Mouse (Mus musculus) mouse embryonic stem cell (cell line): ENCODE data around the gene Crygc.

Experiments
- in situ Hi-C, 2 experiments: fragments of 300-500 bp; cut with MboI; formaldehyde crosslinking; loops; 1 replicate in 1 of 2; 3 replicates in 1 of 2; pipeline ENCODE4 v1.14.3; 2019 to 2020; ENCODE audit warnings: low sequenced_read_pairs in 2 of 2, low pct_unique_long_range_greater_than_20kb in 1 of 2, mixed read lengths in 1 of 2; ENCODE audit not compliant: unreplicated experiment in 1 of 2

Crygc gene

DNA sequence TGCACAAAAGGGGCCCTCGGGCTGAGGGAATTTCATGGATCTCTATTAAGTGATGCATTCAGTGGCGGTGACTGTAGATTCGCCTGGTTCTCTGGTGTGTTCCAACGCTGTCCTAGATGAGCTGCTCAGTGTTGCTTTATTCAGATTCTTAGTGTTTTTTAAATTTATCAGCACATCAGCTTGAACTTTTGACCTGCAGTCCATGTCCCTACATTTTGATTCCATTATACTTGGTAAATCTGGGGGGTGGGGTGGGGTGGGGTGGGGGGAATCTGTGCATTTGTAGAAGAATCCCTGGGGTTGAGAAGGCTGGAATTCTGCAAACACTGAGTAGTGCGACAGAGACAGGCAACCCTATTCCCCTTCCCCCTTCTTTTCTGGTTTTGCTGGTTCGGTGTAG lies at the start of gene Crygc:
Gene Crygc (minus strand): TSS at position 101 of the 400 bp plus-strand sequence.
- in situ Hi-C loops: no loop called here

DNA sequence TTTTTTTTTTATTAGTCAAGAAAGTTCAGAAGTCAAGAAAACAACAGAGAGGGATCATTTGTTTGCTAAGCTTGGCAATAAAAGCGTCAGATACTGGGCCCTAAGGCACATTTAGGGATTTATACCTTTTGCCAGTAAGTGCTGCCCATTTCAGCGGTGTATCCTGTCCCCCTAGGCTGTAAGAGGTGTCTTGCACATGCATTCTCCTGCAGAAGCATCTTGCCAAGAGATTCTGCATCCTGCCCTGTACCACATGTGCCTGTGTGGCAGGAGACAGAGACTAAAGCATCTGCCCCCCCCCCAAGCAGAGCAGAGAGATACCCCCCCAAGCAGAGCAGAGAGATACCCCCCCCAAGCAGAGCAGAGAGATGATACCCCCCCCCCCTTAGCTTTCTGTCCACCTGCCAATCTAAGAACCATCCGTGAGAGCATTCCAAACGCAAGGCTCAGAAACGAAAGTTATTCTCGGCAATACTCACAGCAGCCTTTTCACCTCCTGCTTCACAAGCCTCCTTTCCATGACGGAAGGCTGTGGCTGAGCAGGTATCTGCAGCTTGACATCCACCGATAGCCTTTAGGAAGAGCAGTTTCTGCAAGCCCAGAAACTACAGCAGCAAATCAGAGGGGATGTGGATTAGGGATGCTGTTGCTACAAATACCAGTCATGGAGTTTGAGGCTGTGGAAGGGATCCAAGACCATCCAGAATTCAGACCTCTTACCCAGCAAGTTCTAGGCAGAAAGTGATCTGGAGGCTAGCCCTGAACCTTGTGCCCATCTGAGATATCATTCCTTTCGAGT lies 49.3 kb upstream of the Crygc start, which contains the start of gene D630023F18Rik:
Gene D630023F18Rik (minus strand): TSS at position 641 of the 799 bp plus-strand sequence.
- in situ Hi-C loops: no loop called here

DNA sequence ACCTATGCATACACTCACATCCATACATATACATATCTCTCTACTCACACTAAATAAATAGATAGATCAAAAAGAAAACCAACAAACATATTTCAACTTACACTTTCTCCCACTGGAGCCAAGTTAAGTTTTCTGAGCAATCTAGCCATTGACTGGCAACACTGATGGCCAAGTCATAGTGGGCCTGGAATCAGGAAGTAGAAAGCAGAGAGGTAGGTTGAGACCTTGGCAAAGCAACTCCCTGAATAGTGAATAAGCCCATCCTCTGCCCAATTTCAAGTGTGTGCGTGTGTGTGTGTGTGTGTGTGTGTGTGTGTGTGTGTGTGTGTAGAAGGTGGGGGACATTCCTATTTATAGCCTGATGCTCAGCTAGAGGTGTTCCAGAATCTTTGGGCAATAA lies 45.9 kb upstream of the Crygc start, which contains the start of gene Gm28845:
Gene Gm28845 (minus strand): TSS at position 121 of the 400 bp plus-strand sequence.
- in situ Hi-C loops: no loop called here

DNA sequence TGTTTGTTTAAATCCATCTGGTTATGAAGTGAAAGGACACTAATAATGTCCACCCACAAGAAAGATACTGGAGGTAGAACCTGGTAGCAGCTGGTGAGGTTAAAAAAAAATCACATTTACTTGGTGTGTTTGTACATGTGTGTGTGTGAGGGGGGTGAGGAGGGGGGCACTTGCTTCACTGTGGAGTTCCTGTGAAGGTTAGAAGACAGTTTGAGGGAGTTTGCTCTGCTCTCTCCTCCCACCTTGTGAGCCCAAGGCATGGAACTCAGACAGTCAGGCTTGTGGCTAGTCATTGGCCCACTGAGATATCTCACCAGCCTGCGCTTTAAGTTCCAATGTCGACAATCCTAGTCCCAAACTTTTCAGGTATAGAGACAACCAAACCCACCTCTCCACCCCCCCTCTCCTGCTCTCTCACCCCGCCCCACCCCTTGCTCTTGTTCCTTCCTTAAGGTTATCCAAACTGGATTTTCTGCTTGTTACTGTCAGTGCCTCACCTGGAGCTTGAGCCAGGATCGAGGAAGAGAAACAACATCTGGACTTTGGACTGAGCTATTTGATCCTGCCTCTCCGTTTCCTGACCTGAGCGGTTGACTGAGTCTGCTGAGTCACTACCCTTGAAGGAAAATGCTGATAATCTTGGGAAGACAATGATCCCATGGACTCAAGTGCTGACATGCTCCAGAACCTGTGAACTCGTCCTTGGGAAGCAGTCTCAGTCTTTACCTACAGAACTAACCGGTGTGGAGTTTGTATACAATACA lies 44.8 kb upstream of the Crygc start:
- in situ Hi-C loops: no loop called here

DNA sequence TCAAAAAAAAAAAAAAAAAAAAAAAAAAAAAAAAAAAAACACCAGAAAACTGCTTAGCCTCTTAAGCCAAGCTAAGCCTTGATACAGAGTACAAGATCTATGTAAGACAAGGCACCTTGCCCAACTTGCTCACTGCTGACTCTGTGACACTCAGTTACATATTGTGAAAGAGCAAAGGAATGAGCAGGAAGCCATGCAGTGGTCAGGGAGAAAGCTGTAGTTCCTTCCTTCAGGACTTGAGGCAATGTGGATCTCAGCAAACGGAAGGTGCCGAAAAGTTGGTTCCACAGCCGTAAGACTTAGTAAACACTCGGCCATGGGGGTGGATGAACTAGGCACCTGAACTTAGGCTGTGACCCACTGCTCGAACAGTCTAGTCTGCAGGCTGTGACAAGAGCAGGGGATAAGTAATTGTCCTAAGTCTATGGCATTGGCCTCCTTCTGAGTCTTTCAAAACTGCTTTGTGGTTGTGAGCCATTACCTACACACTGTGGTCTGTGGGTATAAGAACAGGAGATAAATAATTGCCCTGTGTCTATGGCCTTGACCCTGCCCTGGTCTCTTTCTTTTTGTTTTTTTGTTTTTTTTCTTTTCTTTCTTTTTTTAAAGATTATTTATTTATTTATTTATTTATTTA lies 40.2 kb upstream of the Crygc start:
- in situ Hi-C loops: loop anchor here (5.0 kb wide), 1 partner anchor 64 kb away; no protein-coding TSS in a partner anchor

DNA sequence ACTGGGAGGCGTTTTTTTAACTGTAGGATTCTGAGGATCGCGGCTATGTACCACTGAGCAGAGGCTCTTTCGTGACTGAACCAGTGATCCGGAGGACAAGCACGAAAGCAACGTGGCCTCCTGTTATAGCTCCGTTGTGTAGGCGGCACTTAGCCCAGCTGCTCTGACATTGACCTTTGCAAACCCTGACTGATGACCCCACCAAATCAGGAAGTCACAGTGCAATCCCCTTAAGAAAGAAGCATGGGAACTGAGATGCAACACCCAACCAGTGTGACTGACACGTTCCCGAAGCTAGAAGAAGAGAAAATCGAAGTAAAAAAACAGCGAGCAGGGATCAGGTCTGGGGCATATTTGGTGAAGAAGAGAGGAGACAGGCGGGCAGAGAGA lies 39.3 kb upstream of the Crygc start:
- in situ Hi-C loops: loop anchor here (5.0 kb wide), 1 partner anchor 64 kb away; no protein-coding TSS in a partner anchor

DNA sequence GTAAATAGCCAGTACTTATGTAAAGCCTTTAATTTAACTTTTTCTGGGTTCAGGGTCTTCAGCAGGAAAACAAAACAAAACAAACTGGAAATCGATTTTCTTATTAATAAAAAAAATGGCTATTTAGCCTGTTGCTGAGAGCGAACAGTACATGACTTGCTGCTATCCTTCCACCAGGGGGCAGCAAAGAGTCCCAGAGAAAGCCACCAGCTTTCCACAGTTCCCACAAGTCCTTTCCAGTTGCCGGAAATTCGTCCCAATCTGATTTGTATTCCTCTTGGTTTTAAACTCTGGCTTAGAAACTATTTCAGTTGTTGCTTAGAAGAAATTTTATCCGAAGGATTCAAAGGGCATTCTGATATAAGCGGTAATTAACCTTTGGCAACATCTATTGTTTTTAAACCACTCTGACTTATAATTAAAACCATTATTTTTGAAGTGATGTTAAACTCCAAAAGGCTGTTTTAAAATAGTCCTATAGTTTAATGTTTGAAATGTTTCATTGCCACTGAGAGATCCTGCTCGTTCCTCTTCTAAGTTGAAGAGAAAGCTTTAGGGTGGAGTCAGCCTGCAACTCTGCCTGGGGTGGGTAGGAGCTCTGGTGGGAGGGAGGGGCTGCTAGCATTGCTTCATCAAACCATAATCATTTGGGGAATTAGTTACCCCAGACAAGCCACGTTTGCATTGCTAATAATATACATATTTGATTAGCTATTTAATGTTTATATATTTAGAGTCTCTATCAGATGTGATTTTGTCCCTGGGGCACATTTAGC lies 38.7 kb upstream of the Crygc start:
- in situ Hi-C loops: loop anchor here (5.0 kb wide), 1 partner anchor 65 kb away; no protein-coding TSS in a partner anchor

DNA sequence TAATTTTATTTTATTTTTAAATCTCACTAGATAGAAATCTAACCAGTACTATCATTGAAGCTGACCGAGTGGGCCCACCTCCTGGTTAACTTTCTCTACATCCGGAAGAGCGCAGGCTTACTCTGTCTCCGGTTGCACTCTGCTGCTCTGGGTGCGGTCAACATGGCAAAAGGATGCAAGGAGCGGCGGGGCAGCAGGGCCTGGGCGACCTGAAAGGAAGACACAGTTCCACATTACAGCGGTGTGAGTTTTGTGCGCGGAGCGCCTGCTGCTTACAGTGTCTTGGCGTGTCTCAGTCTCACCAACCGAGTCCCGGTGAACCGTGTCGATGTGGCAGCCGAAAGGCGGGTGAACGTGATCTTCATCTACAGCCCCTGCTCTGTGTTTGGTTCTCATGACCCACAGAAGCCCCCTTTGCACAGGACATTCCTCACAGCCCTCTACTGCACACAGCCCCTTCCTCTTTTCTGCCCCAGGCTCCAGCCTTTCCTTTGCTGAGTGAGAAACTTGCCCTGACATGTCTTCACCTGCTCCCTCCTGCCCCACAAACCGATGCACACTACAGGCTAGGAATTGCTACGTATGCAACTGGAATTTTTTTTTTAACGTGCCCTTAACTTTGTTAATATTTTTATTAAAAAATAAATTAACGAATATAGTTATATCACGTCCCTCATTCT lies 36.4 kb upstream of the Crygc start:
- in situ Hi-C loops: loop anchor here (5.0 kb wide), 1 partner anchor 67 kb away; no protein-coding TSS in a partner anchor

DNA sequence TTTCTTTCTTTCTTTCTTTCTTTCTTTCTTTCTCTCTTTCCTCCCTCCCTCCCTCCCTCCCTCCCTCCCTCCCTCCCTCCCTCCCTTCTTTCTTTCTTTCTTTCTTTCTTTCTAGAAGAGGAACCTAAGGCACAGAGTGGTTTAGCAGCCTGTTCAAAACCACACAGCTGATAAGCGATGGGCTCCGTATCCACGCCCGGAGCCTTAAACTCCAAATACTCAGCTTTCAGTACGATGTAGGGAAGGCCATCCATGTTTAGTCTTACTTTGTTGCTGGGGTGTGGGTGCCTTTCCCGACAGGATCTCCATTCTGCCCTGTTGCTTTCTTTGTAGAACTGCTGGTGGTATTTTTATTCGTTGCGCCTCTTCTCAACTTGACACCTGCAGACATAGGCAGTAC lies 35.7 kb upstream of the Crygc start:
- in situ Hi-C loops: no loop called here

DNA sequence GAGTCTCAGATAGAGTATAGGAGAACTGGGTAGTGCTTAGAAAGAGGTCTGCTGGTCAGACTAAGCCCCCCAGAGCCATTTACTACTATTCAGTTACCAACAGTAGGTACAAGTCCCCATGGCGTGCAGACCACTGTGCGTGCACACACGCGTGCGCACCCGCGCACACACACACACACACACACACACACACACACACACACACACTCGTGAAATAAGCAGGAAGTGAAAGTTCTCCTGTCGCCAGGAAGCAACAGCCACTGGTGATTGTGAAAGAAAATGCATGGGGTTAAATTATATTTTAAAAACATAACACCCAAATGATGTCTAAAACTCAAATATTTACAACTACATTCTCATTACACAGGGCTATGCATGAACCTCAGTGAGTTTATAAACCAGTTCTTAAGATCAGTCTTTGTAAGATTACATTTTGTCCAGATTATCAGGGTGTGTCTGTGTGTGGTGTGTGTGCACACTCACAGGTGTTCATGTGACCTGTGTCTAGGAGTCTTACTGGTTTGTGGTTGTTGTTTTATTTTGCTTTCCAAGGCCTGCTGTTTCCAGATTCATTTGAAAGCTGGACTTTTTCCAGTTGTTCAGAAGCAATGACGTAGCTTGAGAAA lies 34.3 kb upstream of the Crygc start:
- in situ Hi-C loops: no loop called here

DNA sequence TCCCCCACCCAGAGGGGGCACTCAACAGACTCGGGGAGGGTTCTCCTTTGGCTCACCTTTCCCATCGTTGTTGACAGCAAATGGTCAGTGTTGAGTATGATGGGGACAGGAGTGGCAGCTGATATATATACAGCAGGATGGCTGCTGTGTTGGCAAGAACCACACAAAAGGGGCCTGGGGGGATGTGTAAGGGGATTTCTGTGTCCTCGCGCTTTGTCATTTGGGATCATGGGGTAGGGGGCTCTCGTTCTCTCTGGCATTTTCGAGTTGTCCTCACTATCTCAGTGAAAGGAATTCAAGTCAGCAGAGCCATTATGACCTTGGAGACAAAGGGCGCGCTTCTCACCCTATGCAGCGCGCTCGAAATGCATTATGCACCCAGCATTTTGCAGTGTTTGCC lies 29.8 kb upstream of the Crygc start, which contains the start of gene Cryga:
Gene Cryga (minus strand): TSS at position 101 of the 400 bp plus-strand sequence.
- in situ Hi-C loops: no loop called here

DNA sequence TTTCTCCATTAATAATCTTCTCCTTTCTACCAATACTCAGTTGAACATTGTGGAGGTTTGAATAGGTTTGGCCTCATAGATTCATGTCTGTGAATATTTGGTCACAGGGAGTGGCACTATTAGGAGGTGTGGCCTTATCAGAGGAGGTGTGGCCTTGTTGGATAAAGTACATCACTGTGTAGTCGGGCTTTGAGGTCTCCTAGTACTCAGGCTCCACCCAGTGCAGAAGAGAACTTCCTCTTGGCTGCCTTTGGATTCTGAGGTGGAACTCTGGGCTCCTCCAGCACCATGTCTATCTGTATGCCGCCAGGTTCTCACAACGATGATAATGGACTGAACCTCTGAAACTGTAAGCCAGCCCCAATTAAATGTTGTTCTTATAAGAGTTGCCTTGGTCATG lies 23.5 kb upstream of the Crygc start:
- in situ Hi-C loops: no loop called here

DNA sequence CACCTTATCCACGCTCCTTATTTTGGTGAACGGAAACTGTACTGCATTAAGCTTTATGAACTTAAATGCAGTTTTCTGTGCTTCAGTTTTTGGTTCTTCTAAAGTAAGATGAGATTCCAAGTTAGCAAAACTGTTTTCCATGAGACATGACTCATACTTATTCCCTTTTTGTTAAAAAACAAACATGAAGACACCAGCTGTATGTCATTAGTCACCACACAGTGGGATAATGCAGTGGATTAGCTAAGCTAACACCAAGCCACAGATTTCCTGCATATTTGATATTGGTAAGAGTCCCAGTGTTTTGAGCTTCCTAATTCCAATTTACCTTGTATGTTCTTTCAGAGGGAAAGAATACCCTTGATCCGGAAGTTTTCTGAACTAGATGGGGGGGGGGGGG lies 18.1 kb upstream of the Crygc start:
- in situ Hi-C loops: no loop called here

DNA sequence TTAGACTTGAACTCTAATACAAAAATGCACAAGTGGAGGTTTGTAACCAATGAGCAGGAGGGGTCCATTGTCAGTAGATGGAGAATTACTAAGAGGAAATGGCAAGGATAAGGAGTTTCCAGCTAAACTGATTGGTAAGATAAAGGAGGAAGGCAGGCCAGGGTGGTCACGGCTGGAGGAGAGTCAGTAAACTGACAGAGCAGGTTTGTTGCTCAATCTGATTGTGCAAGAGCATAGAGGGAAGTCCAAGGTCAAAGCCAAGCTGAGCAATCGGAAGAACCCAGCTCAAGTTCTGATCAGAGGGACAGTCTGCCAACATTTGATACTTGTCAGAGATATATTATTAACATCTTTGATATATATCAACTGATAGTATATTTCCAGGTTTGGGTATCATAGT lies 16.9 kb upstream of the Crygc start:
- in situ Hi-C loops: no loop called here

DNA sequence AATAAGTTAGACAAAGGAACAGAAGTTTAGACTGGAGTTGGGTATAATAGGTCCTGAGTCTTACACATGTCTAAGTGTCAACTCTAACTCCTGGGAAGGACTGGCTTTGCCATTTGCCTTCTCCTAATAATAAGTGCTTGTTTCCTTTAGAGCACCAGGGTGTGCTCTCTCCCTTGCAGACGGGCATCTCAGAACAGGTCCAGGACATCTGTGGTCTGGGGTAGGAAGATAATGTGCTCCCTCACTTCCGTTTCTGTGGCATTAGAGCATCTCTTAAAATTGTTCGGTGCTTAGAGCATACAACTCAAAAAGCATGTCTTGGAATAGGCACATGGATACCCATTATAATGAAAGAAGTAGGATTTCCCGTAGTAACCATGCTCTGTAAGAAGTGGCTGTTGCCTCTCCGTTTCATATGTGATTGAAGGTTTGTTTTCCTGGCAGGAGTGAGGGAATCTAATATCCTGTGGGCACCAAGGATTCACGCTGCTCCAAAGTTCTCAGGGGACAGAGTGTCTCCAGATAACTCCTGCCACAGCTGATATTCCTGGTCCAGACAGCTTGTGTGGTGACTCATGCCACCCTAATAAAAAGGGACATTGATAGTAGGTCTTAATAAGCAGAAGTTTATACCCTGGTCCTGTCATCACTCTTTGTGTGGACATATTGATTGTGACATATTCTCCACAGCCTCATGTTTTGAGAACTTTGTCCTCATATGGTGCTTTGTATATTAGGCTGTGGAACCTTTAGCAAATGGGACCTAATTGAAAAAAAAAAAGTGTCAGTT lies 15.3 kb upstream of the Crygc start:
- in situ Hi-C loops: no loop called here

DNA sequence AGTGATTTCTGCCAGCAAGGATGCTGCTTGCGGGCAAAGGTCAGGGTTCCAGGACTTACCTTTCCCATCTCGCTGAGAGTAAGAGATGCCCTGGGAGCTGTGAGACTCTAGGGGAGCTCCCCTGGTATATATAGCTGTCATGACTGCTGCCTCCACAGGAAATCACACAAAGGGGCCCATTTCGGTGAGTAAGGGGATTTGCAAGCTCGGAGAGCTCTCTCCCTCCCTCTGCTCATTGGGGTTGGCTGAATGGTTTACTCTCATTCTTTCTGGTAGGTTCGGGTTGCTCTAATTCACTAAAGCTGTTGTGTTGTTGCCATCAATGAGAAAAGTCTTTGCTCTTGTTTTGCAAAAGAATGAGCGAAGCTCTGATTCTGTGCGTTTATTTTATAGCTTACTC lies 8.7 kb upstream of the Crygc start, which contains the start of gene Crygb:
Gene Crygb (minus strand): TSS at position 101 of the 400 bp plus-strand sequence.
- in situ Hi-C loops: no loop called here
